Mouse (Mus musculus) ES-E14 (cell line): ENCODE results near the gene Ankrd13b. TPM values are rescaled to one million over a fixed set of nuclear protein-coding genes. Genes with fewer than 3 reads are reported as not detected.
A peak's percentile ranks its signal among the peaks of the same experiment; 100 is the strongest.

Experiments used
- DNase-seq: peaks from one replicate; pipeline ENCODE4 v3.0.0-alpha.2; 2013; ENCODE audit warnings: low read depth, low spot score
- H3K27ac ChIP-seq: 2 replicates; pipeline ENCODE4 v1.5.1; 2012; ENCODE audit warnings: low read depth, mild to moderate bottlenecking, low read length, moderate library complexity, mixed read lengths; ENCODE audit not compliant: poor library complexity, insufficient read depth, severe bottlenecking
- H3K36me3 ChIP-seq: 2 replicates; pipeline ENCODE4 v1.6.1; 2012; ENCODE audit warnings: mild to moderate bottlenecking, low read length, moderate library complexity, mixed read lengths; ENCODE audit not compliant: control insufficient read depth, poor library complexity, insufficient read depth, severe bottlenecking
- H3K4me1 ChIP-seq, 2 experiments: fragments of 150-350 bp in 1 of 2; sonication (generic) in 1 of 2; 2 replicates each; pipeline ENCODE4 v1.6.1; 2012; ENCODE audit warnings: low read length in 2 of 2, mild to moderate bottlenecking in 1 of 2, mixed read lengths in 1 of 2; ENCODE audit not compliant: control insufficient read depth in 2 of 2, insufficient read depth in 2 of 2, poor library complexity in 1 of 2
- H3K4me3 ChIP-seq, 2 experiments: fragments of 150-350 bp in 1 of 2; sonication (generic) in 1 of 2; 2 replicates each; pipeline ENCODE4 v1.5.1; 2012; ENCODE audit warnings: low read length in 2 of 2, low read depth in 1 of 2, mild to moderate bottlenecking in 1 of 2, mixed read lengths in 1 of 2; ENCODE audit not compliant: insufficient read depth in 1 of 2, poor library complexity in 1 of 2, severe bottlenecking in 1 of 2
- H3K9ac ChIP-seq: 2 replicates; pipeline ENCODE4 v1.6.1; 2012; ENCODE audit warnings: low read depth, mild to moderate bottlenecking, low read length, mixed read lengths; ENCODE audit not compliant: poor library complexity, insufficient read depth, severe bottlenecking
- H3K9me3 ChIP-seq: fragments of 150-350 bp; sonication (generic); 2 replicates; pipeline ENCODE4 v1.6.1; 2012; ENCODE audit warnings: low read depth, mild to moderate bottlenecking, low read length; ENCODE audit not compliant: control insufficient read depth, insufficient read depth
- CHD2 ChIP-seq: IDR thresholded peaks from 2 replicates; pipeline ENCODE4 v1.6.1; 2014; ENCODE audit warnings: mild to moderate bottlenecking, low read depth, low read length, inconsistent platforms
- HCFC1 ChIP-seq: IDR thresholded peaks from 2 replicates; pipeline ENCODE4 v1.6.1; 2012; ENCODE audit warnings: low read length, inconsistent platforms, borderline replicate concordance; ENCODE audit not compliant: insufficient read depth
- MAFK ChIP-seq: IDR thresholded peaks from 2 replicates; pipeline ENCODE4 v1.6.1; 2014; ENCODE audit warnings: mild to moderate bottlenecking, low read depth, low read length, inconsistent platforms; ENCODE audit not compliant: insufficient read depth
- ZC3H11A ChIP-seq: IDR thresholded peaks from 2 replicates; pipeline ENCODE4 v1.6.1; 2012; ENCODE audit warnings: low read depth, mild to moderate bottlenecking, inconsistent platforms, low read length, borderline replicate concordance
- ZNF384 ChIP-seq: IDR thresholded peaks from 2 replicates; pipeline ENCODE4 v1.6.1; 2012; ENCODE audit warnings: low read depth, low read length, inconsistent platforms
- in situ Hi-C, 2 experiments: fragments of 600-800 bp; cut with MboI; formaldehyde crosslinking; loops; one replicate each; pipeline ENCODE4 v1.15.1; 2025; ENCODE audit warnings: low sequenced_read_pairs in 2 of 2, inconsistent platforms in 1 of 2; ENCODE audit not compliant: unreplicated experiment in 2 of 2
- total RNA-seq: library from RNA; depleted of rRNA; stranded (reverse); fragments of 300-350 nt; gene quantifications from 2 replicates; pipeline ENCODE4 v1.2.3, GENCODE M21; 2012

The Ankrd13b gene
- total RNA-seq, 1 experiment = 7.0 TPM

GRCm38 (mm10) chr11:77493512-77494343, 4.2 kb upstream of the Ankrd13b start, which contains the start of gene Git1:
Git1 (plus strand) TSS chr11:77493562.
- in situ Hi-C loops = no loop called here
- peak within 1 kb of the TSS; percentile 86 for H3K9ac ChIP-seq
- TF ChIP-seq HCFC1 (no peak), CHD2 (no peak), MAFK (no peak)
- H3K9me3 ChIP-seq = no peaks in the 10 kb centered on the region
- H3K4me1 ChIP-seq = peaks cover 18 to 32% of the 10 kb centered on the region in 2 experiments
- peak within 1 kb of the TSS; percentile 57; the same call in 1 of the 2 replicates for H3K27ac ChIP-seq
- H3K4me3 ChIP-seq = peak within 1 kb of the TSS; percentile 94 to 98
- DNase-seq = no peak
- H3K36me3 ChIP-seq = no peaks in the 10 kb centered on the region

DNA sequence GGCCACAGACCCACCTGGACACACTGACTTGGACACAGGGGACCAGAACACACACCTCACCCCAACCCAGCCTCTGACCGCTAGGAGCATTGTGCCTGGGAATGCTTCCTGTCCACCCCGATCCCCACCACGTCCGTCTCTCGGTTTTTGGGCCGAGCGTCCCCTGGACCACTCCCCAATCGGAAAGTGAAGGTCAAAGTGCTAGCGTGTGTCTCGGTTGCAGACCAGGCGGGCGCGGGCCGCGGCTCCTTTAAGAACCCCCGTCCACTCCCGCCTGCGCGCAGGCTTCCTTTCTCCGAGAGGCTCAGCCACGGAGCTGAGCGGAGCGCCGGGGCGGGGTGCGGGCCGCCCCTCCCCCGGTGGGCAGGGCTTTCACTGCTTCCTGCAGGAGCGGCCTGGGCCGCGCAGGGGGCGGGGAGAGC, 3.4 kb upstream of the Ankrd13b start:
- TF ChIP-seq ZNF384 (no peak), HCFC1 (0 out of 2 replicates have a peak, but pooled peaks have one; percentile 33), MAFK (no peak), CHD2 (no peak), ZC3H11A (no peak)
- peak overlapping the region; percentile 62 for H3K9ac ChIP-seq
- H3K4me1 ChIP-seq = peaks cover 15 to 27% of the 10 kb centered on the region in 2 experiments
- no peak overlapping the region; the same call in 1 of the 2 replicates for H3K27ac ChIP-seq
- no peaks in the 10 kb centered on the region for H3K36me3 ChIP-seq
- no peaks in the 10 kb centered on the region for H3K9me3 ChIP-seq
- H3K4me3 ChIP-seq = peak overlapping the region; percentile 94 to 98
- peak; percentile 78 for DNase-seq
- in situ Hi-C loops = no loop called here

DNA sequence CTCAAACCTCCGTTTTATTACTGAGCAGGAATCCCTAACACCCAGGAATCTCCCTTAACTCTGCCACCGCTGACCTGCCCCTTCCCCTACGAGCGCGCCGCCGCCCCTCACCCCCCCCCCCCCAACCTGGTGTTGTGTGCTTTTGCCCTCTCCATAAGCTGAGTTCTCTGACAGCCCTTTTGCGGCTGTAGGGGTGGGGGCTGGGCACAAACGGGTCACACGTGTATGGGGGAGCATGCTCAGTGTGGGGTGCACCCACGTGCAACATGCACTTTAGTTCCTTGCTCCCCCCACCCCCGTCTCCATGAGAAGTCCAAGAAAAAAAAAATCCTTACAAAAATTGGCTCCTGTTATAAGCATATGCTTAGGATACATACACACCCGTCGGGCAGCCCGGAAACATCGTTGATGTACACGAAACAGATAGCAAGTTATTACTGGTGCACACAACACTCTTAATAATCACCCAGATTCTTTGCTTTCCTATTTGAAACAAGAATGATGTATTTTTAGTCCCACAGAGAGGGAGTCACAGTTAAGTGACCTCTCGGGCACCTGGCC, 2.9 kb upstream of the Ankrd13b start:
- H3K36me3 ChIP-seq = no peaks in the 10 kb centered on the region
- H3K4me1 ChIP-seq = peaks cover 15 to 27% of the 10 kb centered on the region in 2 experiments
- peak overlapping the region; percentile 94 to 98 for H3K4me3 ChIP-seq
- no peak for DNase-seq
- in situ Hi-C loops = no loop called here
- no peaks in the 10 kb centered on the region for H3K9me3 ChIP-seq
- TF ChIP-seq MAFK = no peak
- TF ChIP-seq CHD2 = no peak
- no peak for TF ChIP-seq ZNF384
- H3K9ac ChIP-seq = peak overlapping the region; percentile 62; the same call in 1 of the 2 replicates
- H3K27ac ChIP-seq = no peak overlapping the region

- Histone ChIP-seq H3K4me1 (peaks cover 13 to 25% of the 10 kb centered on the region in 2 experiments), H3K4me3 (peak overlapping the region; percentile 70 to 94)
- in situ Hi-C loops = no loop called here
These were observed 2.2 kb upstream of the Ankrd13b start for GRCm38 (mm10) chr11:77491502-77492291.

More at GRCm38 (mm10) chr11:77491502-77492291, 2.2 kb upstream of the Ankrd13b start:
- DNase-seq = no peak
- Histone ChIP-seq H3K27ac (no peak overlapping the region), H3K36me3 (no peaks in the 10 kb centered on the region), H3K9me3 (no peaks in the 10 kb centered on the region), H3K9ac (peak overlapping the region; percentile 45)
- TF ChIP-seq CHD2 (no peak), ZC3H11A (no peak), MAFK (no peak), ZNF384 (no peak), HCFC1 (no peak)
